Mouse (Mus musculus): Measurements from ENCODE around the gene Vav2. TPM values are rescaled to one million over a fixed set of nuclear protein-coding genes. Genes with fewer than 3 reads are reported as not detected.

Gene Vav2
- polyA plus RNA-seq, 1 experiment: 18.8 TPM

- no peak overlapping the region for H3K27ac ChIP-seq (ENCODE audit: control insufficient read depth, insufficient read depth, low read depth, low read length, poor library complexity)
- WGBS: 52% methylated on average over 2 of the region's 2 CpGs
- H3K4me1 ChIP-seq (ENCODE audit: control insufficient read depth, insufficient read depth, low read length): no peaks in the 10 kb centered on the region; the same call in 1 of the 2 replicates
- no peak overlapping the region for H3K4me3 ChIP-seq (replicated peaks; ENCODE audit: control insufficient read depth, low read depth, low read length)
- no peak for TF ChIP-seq CTCF (IDR thresholded peaks at IDR 0.05; ENCODE audit: control insufficient read depth, insufficient read depth, low read length)
- TF ChIP-seq POLR2A (IDR thresholded peaks at IDR 0.05; ENCODE audit: borderline replicate concordance, control insufficient read depth, low read depth, low read length): no peak
These were observed 158.5 kb downstream of the Vav2 start for GRCm38 (mm10) chr2:27268325-27268724.

GRCm38 (mm10) chr2:27265819-27266218 is 161.0 kb downstream of the Vav2 start:
- WGBS: 16% methylated on average over 3 of the region's 3 CpGs
- H3K4me1 ChIP-seq (ENCODE audit: control insufficient read depth, insufficient read depth, low read length): no peaks in the 10 kb centered on the region; the same call in 1 of the 2 replicates
- no peak overlapping the region; the same call in 1 of the 2 replicates for H3K27ac ChIP-seq (ENCODE audit: control insufficient read depth, insufficient read depth, low read depth, low read length, poor library complexity)
- TF ChIP-seq POLR2A (IDR thresholded peaks at IDR 0.05; ENCODE audit: borderline replicate concordance, control insufficient read depth, low read depth, low read length): no peak
- TF ChIP-seq CTCF (IDR thresholded peaks at IDR 0.05; ENCODE audit: control insufficient read depth, insufficient read depth, low read length): no peak
- H3K4me3 ChIP-seq (replicated peaks; ENCODE audit: control insufficient read depth, low read depth, low read length): no peak overlapping the region

GRCm38 (mm10) chr2:27262984-27263383 is 163.8 kb downstream of the Vav2 start:
- Histone ChIP-seq H3K4me3 (replicated peaks; ENCODE audit: control insufficient read depth, low read depth, low read length) (no peak overlapping the region), H3K27ac (ENCODE audit: control insufficient read depth, insufficient read depth, low read depth, low read length, poor library complexity) (no peak overlapping the region), H3K4me1 (ENCODE audit: control insufficient read depth, insufficient read depth, low read length) (no peaks in the 10 kb centered on the region; the same call in 1 of the 2 replicates)
- 85% methylated on average over 4 of the region's 4 CpGs for WGBS
- no peak for TF ChIP-seq CTCF (IDR thresholded peaks at IDR 0.05; ENCODE audit: control insufficient read depth, insufficient read depth, low read length)
- no peak for TF ChIP-seq POLR2A (IDR thresholded peaks at IDR 0.05; ENCODE audit: borderline replicate concordance, control insufficient read depth, low read depth, low read length)

GRCm38 (mm10) chr2:27251434-27251833 is 175.4 kb downstream of the Vav2 start:
- Histone ChIP-seq H3K4me1 (ENCODE audit: control insufficient read depth, insufficient read depth, low read length) (no peaks in the 10 kb centered on the region), H3K27ac (ENCODE audit: control insufficient read depth, insufficient read depth, low read depth, low read length, poor library complexity) (no peak overlapping the region)
- TF ChIP-seq POLR2A (IDR thresholded peaks at IDR 0.05; ENCODE audit: borderline replicate concordance, control insufficient read depth, low read depth, low read length) (no peak), CTCF (IDR thresholded peaks at IDR 0.05; ENCODE audit: control insufficient read depth, insufficient read depth, low read length) (no peak)

GRCm38 (mm10) chr2:27248211-27248610 is 178.6 kb downstream of the Vav2 start, which contains the start of gene Sardh:
Gene Sardh (minus strand): TSS chr2:27248337.
- Histone ChIP-seq H3K27ac (ENCODE audit: control insufficient read depth, insufficient read depth, low read depth, low read length, poor library complexity) (no peak within 1 kb of the TSS), H3K4me1 (ENCODE audit: control insufficient read depth, insufficient read depth, low read length) (no peaks in the 10 kb centered on the region), H3K4me3 (replicated peaks; ENCODE audit: control insufficient read depth, low read depth, low read length) (no peak within 1 kb of the TSS)
- 60% methylated on average over 2 of the region's 2 CpGs for WGBS
- TF ChIP-seq CTCF (IDR thresholded peaks at IDR 0.05; ENCODE audit: control insufficient read depth, insufficient read depth, low read length) (no peak), POLR2A (IDR thresholded peaks at IDR 0.05; ENCODE audit: borderline replicate concordance, control insufficient read depth, low read depth, low read length) (no peak)

More at GRCm38 (mm10) chr2:27251434-27251833, 175.4 kb downstream of the Vav2 start:
- H3K4me3 ChIP-seq (replicated peaks; ENCODE audit: control insufficient read depth, low read depth, low read length): no peak overlapping the region

GRCm38 (mm10) chr2:27247487-27247863 is 179.4 kb downstream of the Vav2 start:
- Histone ChIP-seq H3K27ac (ENCODE audit: control insufficient read depth, insufficient read depth, low read depth, low read length, poor library complexity) (no peak overlapping the region), H3K4me3 (replicated peaks; ENCODE audit: control insufficient read depth, low read depth, low read length) (no peak overlapping the region), H3K4me1 (ENCODE audit: control insufficient read depth, insufficient read depth, low read length) (no peaks in the 10 kb centered on the region)
- TF ChIP-seq CTCF (IDR thresholded peaks at IDR 0.05; ENCODE audit: control insufficient read depth, insufficient read depth, low read length) (no peak), POLR2A (IDR thresholded peaks at IDR 0.05; ENCODE audit: borderline replicate concordance, control insufficient read depth, low read depth, low read length) (no peak)
- WGBS: 35% methylated on average over 2 of the region's 2 CpGs

- Histone ChIP-seq H3K27ac (ENCODE audit: control insufficient read depth, insufficient read depth, low read depth, low read length, poor library complexity) (no peak overlapping the region), H3K4me3 (replicated peaks; ENCODE audit: control insufficient read depth, low read depth, low read length) (no peak overlapping the region), H3K4me1 (ENCODE audit: control insufficient read depth, insufficient read depth, low read length) (no peaks in the 10 kb centered on the region)
- TF ChIP-seq CTCF (IDR thresholded peaks at IDR 0.05; ENCODE audit: control insufficient read depth, insufficient read depth, low read length) (no peak), POLR2A (IDR thresholded peaks at IDR 0.05; ENCODE audit: borderline replicate concordance, control insufficient read depth, low read depth, low read length) (no peak)
- WGBS: 29% methylated on average over 7 of the region's 7 CpGs
These were observed 179.9 kb downstream of the Vav2 start for GRCm38 (mm10) chr2:27246712-27247486.

- H3K4me3 ChIP-seq (replicated peaks; ENCODE audit: control insufficient read depth, low read depth, low read length): no peak overlapping the region
- no peak for TF ChIP-seq CTCF (IDR thresholded peaks at IDR 0.05; ENCODE audit: control insufficient read depth, insufficient read depth, low read length)
- no peak for TF ChIP-seq POLR2A (IDR thresholded peaks at IDR 0.05; ENCODE audit: borderline replicate concordance, control insufficient read depth, low read depth, low read length)
- WGBS: 82% methylated on average over 7 of the region's 7 CpGs
- H3K4me1 ChIP-seq (ENCODE audit: control insufficient read depth, insufficient read depth, low read length): no peaks in the 10 kb centered on the region
- no peak overlapping the region for H3K27ac ChIP-seq (ENCODE audit: control insufficient read depth, insufficient read depth, low read depth, low read length, poor library complexity)
These were observed 180.9 kb downstream of the Vav2 start for GRCm38 (mm10) chr2:27245947-27246346.

Data from bone marrow, adult 2 months (tissue).